Mouse (Mus musculus): ENCODE measurements around the gene Xkr8.
A peak's percentile ranks its signal among the peaks of the same experiment; 100 is the strongest.
"Not testable (repeated sequence)": the region's sequence is repeated elsewhere in the genome, so short reads cannot be mapped to it uniquely, and the experiment has no call there.

The Xkr8 gene

DNA sequence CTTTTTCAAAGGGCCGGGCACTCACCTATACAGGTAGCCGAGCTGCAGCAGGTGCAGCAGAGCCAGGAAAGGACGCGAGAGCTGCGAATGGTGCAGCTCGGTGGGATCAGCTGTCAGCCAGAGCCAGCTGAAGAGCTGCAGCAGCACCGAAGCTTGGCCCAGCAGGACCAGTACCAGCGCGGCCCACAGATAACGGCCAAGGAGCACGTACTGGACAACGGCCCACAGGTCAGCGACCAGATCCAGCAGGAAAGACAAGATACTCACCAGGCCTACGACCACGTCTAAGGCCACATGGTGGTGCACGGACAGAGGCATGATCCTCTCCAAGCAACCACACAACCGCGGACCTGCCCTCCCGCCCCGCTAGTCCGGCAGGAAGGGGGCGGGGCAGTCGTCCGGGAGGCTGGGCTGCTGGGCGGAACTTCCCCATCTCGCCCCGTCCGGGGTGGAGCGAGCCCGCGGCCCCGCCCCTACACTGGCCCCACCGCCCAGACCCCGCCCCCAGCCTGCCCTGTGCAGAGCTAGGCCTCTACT lies at the start of gene Xkr8:
Gene Xkr8, minus strand, starts transcription at position 399 of the 537 bp plus-strand sequence.
- DNase-seq (ENCODE audit: low read depth, low spot score) = peak; percentile 81

DNA sequence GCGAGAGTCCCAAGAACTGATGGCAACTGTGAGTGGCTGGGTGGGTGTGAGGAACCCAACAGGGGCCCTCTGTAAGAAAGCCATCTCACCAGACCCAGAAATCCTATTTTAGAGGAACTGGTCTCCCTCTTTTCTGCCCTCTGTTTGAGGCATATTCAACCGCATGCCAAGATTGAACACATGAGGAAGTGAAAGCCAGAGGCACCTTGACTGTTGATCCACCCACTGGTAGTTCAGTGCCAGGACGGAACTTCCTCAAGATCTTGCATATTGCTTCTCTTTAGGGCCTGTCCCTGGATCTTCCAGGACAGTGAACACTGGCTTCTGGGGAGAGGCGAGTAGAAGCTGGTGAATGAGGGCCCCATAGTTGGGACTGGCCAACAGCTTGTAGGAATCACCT lies 47.9 kb upstream of the Xkr8 start:
- peak; percentile 29 for DNase-seq (ENCODE audit: low read depth, low spot score)

DNA sequence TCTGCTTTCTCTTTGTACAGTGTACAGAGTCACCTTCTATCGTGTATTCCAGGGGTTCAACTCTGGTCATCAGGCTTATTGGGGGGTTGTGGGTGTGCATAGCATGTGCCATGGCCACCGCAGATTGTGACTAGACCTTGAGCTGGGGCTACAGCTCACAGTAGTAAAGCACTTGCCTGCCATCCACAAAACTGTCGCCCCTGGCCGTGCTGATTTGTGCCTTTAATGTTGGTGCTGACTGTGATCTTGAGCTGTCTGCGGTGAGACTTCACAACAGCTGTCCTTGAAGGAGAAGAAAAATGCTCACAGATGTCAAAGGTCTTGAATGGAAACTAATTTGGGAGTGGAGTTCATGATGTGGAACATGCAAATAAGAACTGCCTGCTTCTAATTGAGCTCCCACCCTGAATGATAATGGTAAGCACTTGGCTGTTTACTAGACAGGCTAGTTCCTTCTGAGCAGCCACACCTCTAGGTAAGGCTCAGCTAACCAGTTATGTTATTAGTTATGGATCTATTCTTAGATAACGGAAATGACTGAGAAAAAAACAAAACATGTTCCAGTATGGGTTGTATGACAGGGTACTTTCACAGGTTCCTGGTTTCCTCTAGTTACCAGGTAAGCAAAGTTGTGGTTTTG lies 46.3 kb upstream of the Xkr8 start:
- DNase-seq (ENCODE audit: low read depth, low spot score) = no peak

- peak; percentile 75 for DNase-seq (ENCODE audit: low read depth, low spot score)
These were observed 44.4 kb upstream of the Xkr8 start for GRCm38 (mm10) chr4:132776764-132777163.

GRCm38 (mm10) chr4:132774905-132775304 lies 42.6 kb upstream of the Xkr8 start:
- no peak for DNase-seq (ENCODE audit: low read depth, low spot score)

DNA sequence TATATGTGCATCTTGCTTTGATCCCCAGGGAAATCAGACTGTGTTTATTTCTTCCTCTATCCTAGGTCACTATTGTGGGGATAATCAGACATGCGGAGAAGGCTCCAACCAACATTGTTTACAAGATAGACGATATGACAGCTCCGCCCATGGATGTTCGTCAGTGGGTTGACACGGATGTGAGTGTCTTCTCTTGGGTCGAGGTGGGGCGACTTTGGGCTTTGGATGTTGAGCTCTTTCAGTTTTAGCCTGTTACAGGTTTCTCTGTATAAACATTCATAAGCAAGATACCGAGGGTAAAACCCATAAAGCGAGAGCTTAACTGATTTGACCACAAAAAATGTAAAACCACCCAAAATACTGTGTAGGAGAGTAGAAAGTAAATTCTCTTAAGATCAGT lies 39.4 kb upstream of the Xkr8 start:
- DNase-seq (ENCODE audit: low read depth, low spot score) = no peak

- DNase-seq (ENCODE audit: low read depth, low spot score) = peak; percentile 100
These were observed 35.8 kb upstream of the Xkr8 start, which contains the start of gene Rpa2 for GRCm38 (mm10) chr4:132767914-132768876. Gene Rpa2 (plus strand): TSS chr4:132768332.

GRCm38 (mm10) chr4:132763125-132763524 lies 30.8 kb upstream of the Xkr8 start:
- DNase-seq (ENCODE audit: low read depth, low spot score) = not testable (repeated sequence)

DNA sequence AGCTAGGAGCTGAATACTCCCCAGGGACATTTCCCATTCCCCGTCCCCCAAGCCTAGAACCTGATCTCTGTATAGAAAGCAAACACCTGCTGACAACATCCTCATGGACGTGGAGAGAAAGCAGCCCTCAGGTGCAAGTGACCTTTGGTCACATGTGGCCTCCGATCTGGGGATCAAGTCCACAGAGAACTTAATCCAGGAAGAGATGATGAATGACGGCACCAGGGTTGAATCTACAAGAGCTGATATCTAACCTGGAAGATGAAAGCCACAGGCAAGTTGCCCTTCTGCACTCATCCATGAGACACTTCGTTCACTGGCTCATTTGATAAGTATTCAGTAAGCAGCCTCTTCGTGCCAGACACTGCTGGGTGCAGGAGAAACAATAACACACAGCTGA lies 30.3 kb upstream of the Xkr8 start:
- DNase-seq (ENCODE audit: low read depth, low spot score) = no peak

- no peak for DNase-seq (ENCODE audit: low read depth, low spot score)
These were observed 27.9 kb upstream of the Xkr8 start for GRCm38 (mm10) chr4:132760296-132760695.

GRCm38 (mm10) chr4:132757633-132758351 lies 25.4 kb upstream of the Xkr8 start:
- DNase-seq (ENCODE audit: low read depth, low spot score) = peak; percentile 78

- DNase-seq (ENCODE audit: low read depth, low spot score) = peak; percentile 88
These were observed 24.6 kb upstream of the Xkr8 start, which contains the start of gene Smpdl3b for GRCm38 (mm10) chr4:132756974-132757373. Gene Smpdl3b (minus strand): TSS chr4:132757252.

- DNase-seq (ENCODE audit: low read depth, low spot score) = peak; percentile 35
These were observed 20.6 kb upstream of the Xkr8 start for GRCm38 (mm10) chr4:132752992-132753391.

DNA sequence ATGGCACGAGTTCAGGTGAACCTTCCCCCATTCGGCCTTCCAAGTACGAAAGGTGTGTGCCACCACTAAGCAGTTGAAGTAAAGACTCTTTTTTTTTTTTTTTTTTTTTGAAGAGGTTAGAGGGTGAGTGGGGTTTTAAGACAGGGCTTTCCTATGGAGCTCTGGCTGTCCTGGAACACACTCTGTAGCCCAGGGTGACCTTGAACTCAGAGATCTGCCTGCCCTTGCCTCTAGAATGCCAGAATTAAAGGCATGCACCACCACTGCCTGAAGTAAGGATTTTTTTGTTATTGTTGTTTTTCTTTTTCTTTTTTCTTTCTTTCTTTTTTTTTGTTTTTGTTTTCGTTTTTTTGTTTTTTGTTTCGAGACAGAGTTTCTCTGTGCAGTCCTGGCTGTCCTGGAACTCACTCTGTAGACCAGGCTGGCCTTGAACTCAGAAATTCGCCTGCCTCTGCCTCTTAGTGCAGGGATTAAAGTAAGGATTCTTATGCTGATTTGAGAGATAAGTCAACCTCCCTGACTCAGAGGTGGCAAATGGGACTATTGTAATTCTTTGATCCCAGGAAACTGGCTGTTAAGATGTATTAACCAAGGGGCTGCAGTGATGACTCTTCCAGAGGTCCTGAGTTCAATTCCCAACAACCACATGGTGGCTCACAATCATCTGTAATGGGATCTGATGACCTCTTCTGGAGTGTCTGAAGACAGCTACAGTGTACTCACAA lies 17.1 kb upstream of the Xkr8 start:
- DNase-seq (ENCODE audit: low read depth, low spot score) = no peak

- DNase-seq (ENCODE audit: low read depth, low spot score) = no peak
These were observed 16.4 kb upstream of the Xkr8 start for GRCm38 (mm10) chr4:132748778-132749177.

GRCm38 (mm10) chr4:132747664-132748259 lies 15.4 kb upstream of the Xkr8 start:
- DNase-seq (ENCODE audit: low read depth, low spot score) = peak; percentile 27

DNA sequence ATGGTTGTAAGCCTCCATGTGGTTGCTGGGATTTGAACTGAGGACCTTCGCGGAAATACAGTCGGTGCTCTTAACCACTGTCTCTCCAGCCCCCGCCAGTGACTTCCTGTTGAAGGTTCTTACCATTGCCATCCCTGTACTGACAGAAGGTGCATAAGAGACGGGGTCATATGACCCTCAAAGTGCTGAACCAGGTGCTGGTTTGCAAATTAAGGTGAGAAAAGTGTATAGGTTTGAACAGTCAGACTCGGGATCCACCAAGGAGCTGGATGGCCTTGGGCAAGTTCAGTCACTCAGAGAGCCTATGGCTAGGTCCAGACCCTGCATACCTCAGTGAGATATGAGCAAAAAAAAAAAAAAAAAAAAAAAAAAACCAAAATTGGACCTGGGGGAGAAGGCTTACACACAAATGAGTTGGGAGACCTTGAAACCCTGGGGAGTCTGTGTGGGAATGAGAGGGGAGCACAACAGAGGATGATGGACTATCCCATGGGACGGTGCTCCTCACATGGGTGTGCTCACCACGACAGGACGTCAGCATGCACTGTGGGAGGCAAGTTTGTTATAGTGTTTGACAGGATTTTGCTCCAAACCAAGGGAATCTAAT lies 14.7 kb upstream of the Xkr8 start:
- DNase-seq (ENCODE audit: low read depth, low spot score) = no peak

DNA sequence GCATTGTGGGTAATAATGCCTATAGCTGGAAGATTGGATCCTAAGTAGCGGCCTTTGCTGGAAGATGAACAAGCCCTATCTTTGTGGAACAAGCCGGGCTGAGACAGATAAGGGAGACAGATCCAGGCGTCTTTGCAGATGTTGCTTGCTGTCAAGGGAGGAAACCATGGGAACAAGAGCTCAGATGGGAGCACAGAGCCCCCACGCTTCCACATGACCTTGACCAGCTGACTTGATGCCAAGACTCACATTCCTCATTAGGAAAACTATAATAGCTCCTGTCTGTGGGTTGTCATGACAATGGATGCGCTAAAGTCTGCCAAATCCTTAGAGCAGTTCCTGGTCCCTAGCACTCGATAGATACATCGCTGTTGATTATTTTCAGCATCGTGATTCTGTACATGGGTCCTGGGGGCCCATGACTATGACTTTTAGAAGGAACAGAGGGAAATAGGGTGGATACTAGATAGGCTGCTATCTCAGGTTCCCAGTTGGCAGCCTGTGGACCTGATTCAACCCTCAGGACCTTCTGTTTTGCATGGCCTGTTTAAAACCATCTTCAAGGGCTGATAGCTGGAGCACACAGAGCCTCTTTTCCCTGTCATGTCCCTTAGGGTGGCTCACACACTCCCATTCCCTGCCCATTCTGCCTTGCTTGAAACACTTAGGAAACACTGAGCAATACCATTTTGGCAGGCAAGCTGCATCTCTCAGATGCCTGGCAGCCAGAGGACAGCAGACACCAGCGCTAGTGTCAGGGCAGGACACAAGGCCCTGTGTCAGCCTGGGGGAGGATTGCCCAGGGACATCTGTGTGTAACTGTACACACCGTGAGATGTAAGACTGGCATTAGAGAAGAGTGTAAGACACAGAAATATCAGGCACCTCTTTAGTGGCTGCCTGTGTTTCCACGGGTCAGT lies 11.9 kb upstream of the Xkr8 start:
- DNase-seq (ENCODE audit: low read depth, low spot score) = peak; percentile 85

GRCm38 (mm10) chr4:132741491-132741890 lies 9.1 kb upstream of the Xkr8 start:
- no peak for DNase-seq (ENCODE audit: low read depth, low spot score)
